Mouse (Mus musculus): ENCODE measurements at regions not wholly inside any gene's neighbourhood (a gene's known extent, or its start where the extent isn't known, plus 50 kb on each side); places are given as distances from the start of the nearest gene placed in this dataset.

GRCm38 (mm10) chr9:31997178-31998097 lies 84.2 kb upstream of the Barx2 start:
- peak; percentile 88 for ATAC-seq (ENCODE audit: insufficient number of reproducible peaks, insufficient read depth, low FRiP score, low read depth)

GRCm38 (mm10) chr9:31998488-31999280 lies 85.4 kb upstream of the Barx2 start:
- no peak for ATAC-seq (ENCODE audit: insufficient number of reproducible peaks, insufficient read depth, low FRiP score, low read depth)
- 73% methylated on average over 4 of the region's 4 CpGs for WGBS
- H3K4me2 ChIP-seq (ENCODE audit: low read length) = peak overlapping the region; percentile 64
- no peaks in the 10 kb centered on the region for H3K9me3 ChIP-seq (ENCODE audit: control insufficient read depth, low read length)
- no peak overlapping the region for H3K9ac ChIP-seq (ENCODE audit: low read length)
- no peaks in the 10 kb centered on the region for H3K36me3 ChIP-seq (ENCODE audit: control insufficient read depth, insufficient read depth, low read length)
- peaks cover 18 to 38% of the 10 kb centered on the region in 2 experiments for H3K4me1 ChIP-seq (ENCODE audit: control insufficient read depth in 2 of 2, insufficient read depth in 2 of 2, low read length in 2 of 2)
- no peaks in the 10 kb centered on the region for H3K27me3 ChIP-seq (ENCODE audit: control insufficient read depth, insufficient read depth, low read length)
- peak overlapping the region; percentile 98 to 99; a peak in 3 of 4 replicates for H3K27ac ChIP-seq (replicated peaks in 1 of 2; ENCODE audit: control insufficient read depth in 1 of 2, insufficient read depth in 1 of 2, low read depth in 2 of 2, low read length in 2 of 2)
- no peak overlapping the region for H3K4me3 ChIP-seq (ENCODE audit: control insufficient read depth in 1 of 2, insufficient read depth in 1 of 2, low read depth in 1 of 2, low read length in 2 of 2)

More at GRCm38 (mm10) chr9:31997178-31998097, 84.2 kb upstream of the Barx2 start:
- H3K36me3 ChIP-seq (ENCODE audit: control insufficient read depth, insufficient read depth, low read length) = no peaks in the 10 kb centered on the region
- no peaks in the 10 kb centered on the region for H3K9me3 ChIP-seq (ENCODE audit: control insufficient read depth, low read length)
- H3K4me2 ChIP-seq (ENCODE audit: low read length) = peak overlapping the region; percentile 64
- H3K4me1 ChIP-seq (ENCODE audit: control insufficient read depth in 2 of 2, insufficient read depth in 2 of 2, low read length in 2 of 2) = peaks cover 21 to 38% of the 10 kb centered on the region in 2 experiments
- H3K9ac ChIP-seq (ENCODE audit: low read length) = peak overlapping the region; percentile 60
- H3K4me3 ChIP-seq (ENCODE audit: control insufficient read depth in 1 of 2, insufficient read depth in 1 of 2, low read depth in 1 of 2, low read length in 2 of 2) = peak overlapping the region; percentile 12 to 19; a peak in 3 of 4 replicates
- H3K27ac ChIP-seq (replicated peaks in 1 of 2; ENCODE audit: control insufficient read depth in 1 of 2, insufficient read depth in 1 of 2, low read depth in 2 of 2, low read length in 2 of 2) = peak overlapping the region; percentile 98 to 99
- WGBS = 13% methylated on average over 25 of the region's 25 CpGs
- no peaks in the 10 kb centered on the region for H3K27me3 ChIP-seq (ENCODE audit: control insufficient read depth, insufficient read depth, low read length)

- WGBS = 61% methylated on average over 1 of the region's 1 CpGs
- ATAC-seq (ENCODE audit: insufficient number of reproducible peaks, insufficient read depth, low FRiP score, low read depth) = no peak
Measured at GRCm38 (mm10) chr9:31999760-32000159, 86.5 kb upstream of the Barx2 start.

GRCm38 (mm10) chr9:32002924-32003323 lies 89.7 kb upstream of the Barx2 start:
- WGBS = 70% methylated on average over 4 of the region's 4 CpGs
- no peak overlapping the region for H3K9ac ChIP-seq (ENCODE audit: low read length)
- ATAC-seq (ENCODE audit: insufficient number of reproducible peaks, insufficient read depth, low FRiP score, low read depth) = no peak

More at GRCm38 (mm10) chr9:31999760-32000159, 86.5 kb upstream of the Barx2 start:
- no peaks in the 10 kb centered on the region for H3K9me3 ChIP-seq (ENCODE audit: control insufficient read depth, low read length)
- H3K27me3 ChIP-seq (ENCODE audit: control insufficient read depth, insufficient read depth, low read length) = no peaks in the 10 kb centered on the region
- no peak overlapping the region for H3K4me2 ChIP-seq (ENCODE audit: low read length)
- no peak overlapping the region for H3K4me3 ChIP-seq (ENCODE audit: control insufficient read depth in 1 of 2, insufficient read depth in 1 of 2, low read depth in 1 of 2, low read length in 2 of 2)
- peaks cover 18 to 38% of the 10 kb centered on the region in 2 experiments for H3K4me1 ChIP-seq (ENCODE audit: control insufficient read depth in 2 of 2, insufficient read depth in 2 of 2, low read length in 2 of 2)
- H3K27ac ChIP-seq (replicated peaks in 1 of 2; ENCODE audit: control insufficient read depth in 1 of 2, insufficient read depth in 1 of 2, low read depth in 2 of 2, low read length in 2 of 2) = no peak overlapping the region
- H3K9ac ChIP-seq (ENCODE audit: low read length) = no peak overlapping the region
- H3K36me3 ChIP-seq (ENCODE audit: control insufficient read depth, insufficient read depth, low read length) = no peaks in the 10 kb centered on the region

GRCm38 (mm10) chr9:32003730-32004129 lies 90.5 kb upstream of the Barx2 start:
- no peaks in the 10 kb centered on the region for H3K9me3 ChIP-seq (ENCODE audit: control insufficient read depth, low read length)
- H3K36me3 ChIP-seq (ENCODE audit: control insufficient read depth, insufficient read depth, low read length) = no peaks in the 10 kb centered on the region
- no peak for ATAC-seq (ENCODE audit: insufficient number of reproducible peaks, insufficient read depth, low FRiP score, low read depth)
- 86% methylated on average over 7 of the region's 7 CpGs for WGBS
- H3K27me3 ChIP-seq (ENCODE audit: control insufficient read depth, insufficient read depth, low read length) = no peaks in the 10 kb centered on the region
- H3K27ac ChIP-seq (replicated peaks in 1 of 2; ENCODE audit: control insufficient read depth in 1 of 2, insufficient read depth in 1 of 2, low read depth in 2 of 2, low read length in 2 of 2) = no peak overlapping the region
- peaks cover 3 to 6% of the 10 kb centered on the region in 2 experiments; a peak in 3 of 4 replicates for H3K4me1 ChIP-seq (ENCODE audit: control insufficient read depth in 2 of 2, insufficient read depth in 2 of 2, low read length in 2 of 2)
- no peak overlapping the region for H3K9ac ChIP-seq (ENCODE audit: low read length)
- no peak overlapping the region for H3K4me2 ChIP-seq (ENCODE audit: low read length)
- no peak overlapping the region for H3K4me3 ChIP-seq (ENCODE audit: control insufficient read depth in 1 of 2, insufficient read depth in 1 of 2, low read depth in 1 of 2, low read length in 2 of 2)

More at GRCm38 (mm10) chr9:32002924-32003323, 89.7 kb upstream of the Barx2 start:
- no peak overlapping the region for H3K4me3 ChIP-seq (ENCODE audit: control insufficient read depth in 1 of 2, insufficient read depth in 1 of 2, low read depth in 1 of 2, low read length in 2 of 2)
- no peak overlapping the region for H3K4me2 ChIP-seq (ENCODE audit: low read length)
- no peaks in the 10 kb centered on the region for H3K9me3 ChIP-seq (ENCODE audit: control insufficient read depth, low read length)
- H3K27me3 ChIP-seq (ENCODE audit: control insufficient read depth, insufficient read depth, low read length) = no peaks in the 10 kb centered on the region
- H3K4me1 ChIP-seq (ENCODE audit: control insufficient read depth in 2 of 2, insufficient read depth in 2 of 2, low read length in 2 of 2) = peaks cover 4 to 14% of the 10 kb centered on the region in 2 experiments
- no peaks in the 10 kb centered on the region for H3K36me3 ChIP-seq (ENCODE audit: control insufficient read depth, insufficient read depth, low read length)
- no peak overlapping the region for H3K27ac ChIP-seq (replicated peaks in 1 of 2; ENCODE audit: control insufficient read depth in 1 of 2, insufficient read depth in 1 of 2, low read depth in 2 of 2, low read length in 2 of 2)

- 79% methylated on average over 9 of the region's 9 CpGs for WGBS
- no peaks in the 10 kb centered on the region for H3K27me3 ChIP-seq (ENCODE audit: control insufficient read depth, insufficient read depth, low read length)
- ATAC-seq (ENCODE audit: insufficient number of reproducible peaks, insufficient read depth, low FRiP score, low read depth) = no peak
Measured at GRCm38 (mm10) chr9:32005348-32005747, 92.1 kb upstream of the Barx2 start.

GRCm38 (mm10) chr9:32006350-32006749 lies 93.1 kb upstream of the Barx2 start:
- H3K9ac ChIP-seq (ENCODE audit: low read length) = no peak overlapping the region
- no peak for ATAC-seq (ENCODE audit: insufficient number of reproducible peaks, insufficient read depth, low FRiP score, low read depth)

More at GRCm38 (mm10) chr9:32005348-32005747, 92.1 kb upstream of the Barx2 start:
- no peak overlapping the region for H3K27ac ChIP-seq (replicated peaks in 1 of 2; ENCODE audit: control insufficient read depth in 1 of 2, insufficient read depth in 1 of 2, low read depth in 2 of 2, low read length in 2 of 2)
- no peak overlapping the region for H3K4me3 ChIP-seq (ENCODE audit: control insufficient read depth in 1 of 2, insufficient read depth in 1 of 2, low read depth in 1 of 2, low read length in 2 of 2)
- H3K4me1 ChIP-seq (ENCODE audit: control insufficient read depth in 2 of 2, insufficient read depth in 2 of 2, low read length in 2 of 2) = peaks cover 3 to 5% of the 10 kb centered on the region in 2 experiments; a peak in 1 of 4 replicates
- no peaks in the 10 kb centered on the region for H3K9me3 ChIP-seq (ENCODE audit: control insufficient read depth, low read length)
- H3K9ac ChIP-seq (ENCODE audit: low read length) = no peak overlapping the region
- H3K4me2 ChIP-seq (ENCODE audit: low read length) = no peak overlapping the region
- no peaks in the 10 kb centered on the region for H3K36me3 ChIP-seq (ENCODE audit: control insufficient read depth, insufficient read depth, low read length)

More at GRCm38 (mm10) chr9:32006350-32006749, 93.1 kb upstream of the Barx2 start:
- no peaks in the 10 kb centered on the region for H3K9me3 ChIP-seq (ENCODE audit: control insufficient read depth, low read length)
- no peak overlapping the region for H3K4me3 ChIP-seq (ENCODE audit: control insufficient read depth in 1 of 2, insufficient read depth in 1 of 2, low read depth in 1 of 2, low read length in 2 of 2)
- no peak overlapping the region for H3K4me2 ChIP-seq (ENCODE audit: low read length)
- 43% methylated on average over 4 of the region's 4 CpGs for WGBS
- H3K27me3 ChIP-seq (ENCODE audit: control insufficient read depth, insufficient read depth, low read length) = no peaks in the 10 kb centered on the region
- no peaks in the 10 kb centered on the region for H3K36me3 ChIP-seq (ENCODE audit: control insufficient read depth, insufficient read depth, low read length)
- no peak overlapping the region for H3K27ac ChIP-seq (replicated peaks in 1 of 2; ENCODE audit: control insufficient read depth in 1 of 2, insufficient read depth in 1 of 2, low read depth in 2 of 2, low read length in 2 of 2)
- H3K4me1 ChIP-seq (ENCODE audit: control insufficient read depth in 2 of 2, insufficient read depth in 2 of 2, low read length in 2 of 2) = peaks cover 5 to 9% of the 10 kb centered on the region in 2 experiments; a peak in 2 of 4 replicates
